Mouse (Mus musculus) megakaryocyte-erythroid progenitor cell, adult 5-6 weeks (primary cell): ENCODE measurements around the gene Mc1r. TPM values are rescaled to one million over a fixed set of nuclear protein-coding genes. Genes with fewer than 3 reads are reported as not detected.

Experiments
- total RNA-seq, 2 experiments: library from RNA; stranded (forward) in 1 of 2; stranded (reverse) in 1 of 2; fragments of 200-1000, 215-1000 nt in 1 of 2; fragments of >200 nt in 1 of 2; fragmentation: Nextera tagmentation in 1 of 2; gene quantifications; 2 replicates each; pipeline ENCODE4 v1.2.3; 2014 to 2017

The Mc1r gene
- total RNA-seq, 2 experiments from 2014 or later: 1.7 TPM; not detected in 1

Other genes starting within 250 kb of the Mc1r start
- not detected in 2 replicates for gene Sult5a1, start 248.8 kb upstream of the Mc1r start, total RNA-seq (2014; fragmentation: Nextera tagmentation)
- gene Sult5a1, start 248.8 kb upstream of the Mc1r start, total RNA-seq (2017): not detected in 2 replicates
- not detected in 2 replicates for gene Dpep1, start 220.9 kb upstream of the Mc1r start, total RNA-seq (2014; fragmentation: Nextera tagmentation)
- not detected in 2 replicates for gene Dpep1, start 220.9 kb upstream of the Mc1r start, total RNA-seq (2017)
- gene Chmp1a, start 194.3 kb upstream of the Mc1r start, total RNA-seq (2014; fragmentation: Nextera tagmentation): 44.4 and 57.1 TPM in 2 replicates
- 25.8 and 34.0 TPM in 2 replicates for gene Chmp1a, start 194.3 kb upstream of the Mc1r start, total RNA-seq (2017)
- 0.59 and 1.8 TPM in 2 replicates for gene Spata33, start 194.3 kb upstream of the Mc1r start, total RNA-seq (2014; fragmentation: Nextera tagmentation)
- 0.66 and 1.1 TPM in 2 replicates for gene Spata33, start 194.3 kb upstream of the Mc1r start, total RNA-seq (2017)
- gene Cdk10, start 182.3 kb upstream of the Mc1r start, total RNA-seq (2014; fragmentation: Nextera tagmentation): 45.0 and 57.8 TPM in 2 replicates
- 33.7 and 35.4 TPM in 2 replicates for gene Cdk10, start 182.3 kb upstream of the Mc1r start, total RNA-seq (2017)
- 1.8 and 1.9 TPM in 2 replicates for gene Spata2l, start 170.9 kb upstream of the Mc1r start, total RNA-seq (2014; fragmentation: Nextera tagmentation)
- gene Spata2l, start 170.9 kb upstream of the Mc1r start, total RNA-seq (2017): 0.27 TPM in 1 of 2 replicates, not detected in the other
- gene Zfp276, start 152.9 kb upstream of the Mc1r start, total RNA-seq (2014; fragmentation: Nextera tagmentation): 8.3 and 16.8 TPM in 2 replicates
- 5.7 and 8.2 TPM in 2 replicates for gene Zfp276, start 152.9 kb upstream of the Mc1r start, total RNA-seq (2017)
- 12.1 and 17.5 TPM in 2 replicates for gene Vps9d1, start 152.8 kb upstream of the Mc1r start, total RNA-seq (2014; fragmentation: Nextera tagmentation)
- 4.6 and 6.1 TPM in 2 replicates for gene Vps9d1, start 152.8 kb upstream of the Mc1r start, total RNA-seq (2017)
- gene Fanca, start 88.5 kb upstream of the Mc1r start, total RNA-seq (2014; fragmentation: Nextera tagmentation): 88.7 and 92.5 TPM in 2 replicates
- 48.6 and 64.9 TPM in 2 replicates for gene Fanca, start 88.5 kb upstream of the Mc1r start, total RNA-seq (2017)
- 4.3 and 5.9 TPM in 2 replicates for gene Spire2, start 74.4 kb upstream of the Mc1r start, total RNA-seq (2014; fragmentation: Nextera tagmentation)
- gene Spire2, start 74.4 kb upstream of the Mc1r start, total RNA-seq (2017): 5.3 and 7.0 TPM in 2 replicates
- 140 and 145 TPM in 2 replicates for gene Tcf25, start 33.4 kb upstream of the Mc1r start, total RNA-seq (2014; fragmentation: Nextera tagmentation)
- gene Tcf25, start 33.4 kb upstream of the Mc1r start, total RNA-seq (2017): 104 and 227 TPM in 2 replicates
- gene Tubb3, start 4.3 kb downstream of the Mc1r start, total RNA-seq (2014; fragmentation: Nextera tagmentation): 1.0 and 1.3 TPM in 2 replicates
- gene Tubb3, start 4.3 kb downstream of the Mc1r start, total RNA-seq (2017): 0.19 TPM in 1 of 2 replicates, not detected in the other
- 60.6 and 61.1 TPM in 2 replicates for gene Def8, start 16.4 kb downstream of the Mc1r start, total RNA-seq (2014; fragmentation: Nextera tagmentation)
- 33.5 and 45.9 TPM in 2 replicates for gene Def8, start 16.4 kb downstream of the Mc1r start, total RNA-seq (2017)
- gene Afg3l1, start 70.8 kb downstream of the Mc1r start, total RNA-seq (2014; fragmentation: Nextera tagmentation): 36.2 and 42.0 TPM in 2 replicates
- gene Afg3l1, start 70.8 kb downstream of the Mc1r start, total RNA-seq (2017): 19.7 and 20.7 TPM in 2 replicates
- gene Dbndd1, start 108.4 kb downstream of the Mc1r start, total RNA-seq (2014; fragmentation: Nextera tagmentation): not detected in 2 replicates
- gene Dbndd1, start 108.4 kb downstream of the Mc1r start, total RNA-seq (2017): not detected in 2 replicates
- 1.5 and 4.5 TPM in 2 replicates for gene Gas8, start 111.7 kb downstream of the Mc1r start, total RNA-seq (2014; fragmentation: Nextera tagmentation)
- 8.6 and 10.8 TPM in 2 replicates for gene Gas8, start 111.7 kb downstream of the Mc1r start, total RNA-seq (2017)
- 0.25 TPM in 1 of 2 replicates, not detected in the other for gene Rhou, start 246.8 kb downstream of the Mc1r start, total RNA-seq (2014; fragmentation: Nextera tagmentation)
- 0.05 TPM in 1 of 2 replicates, not detected in the other for gene Rhou, start 246.8 kb downstream of the Mc1r start, total RNA-seq (2017)